Mouse (Mus musculus) stomach, embryonic 15.5 days (tissue): ENCODE data around the gene Enpp6. TPM values are rescaled to one million over a fixed set of nuclear protein-coding genes. Genes with fewer than 3 reads are reported as not detected.
"Not testable (repeated sequence)": the region's sequence is repeated elsewhere in the genome, so short reads cannot be mapped to it uniquely, and the experiment has no call there.

Experiments
- ATAC-seq: fragments of 200-750 bp; cut with Nextera tagmentation; 2 replicates; pipeline ENCODE4 v1.8.0; 2017; ENCODE audit warnings: low read depth, moderate number of reproducible peaks, moderate TSS enrichment; ENCODE audit not compliant: insufficient read depth, low FRiP score
- H3K27ac ChIP-seq: fragments of 300-500 bp; sonication (generic); 2 replicates; pipeline ENCODE4 v1.5.1; 2015; ENCODE audit warnings: mild to moderate bottlenecking, inconsistent platforms
- H3K27me3 ChIP-seq: fragments of 300-500 bp; sonication (generic); replicated peaks from 2 replicates; pipeline ENCODE4 v1.6.1; 2015; ENCODE audit warnings: inconsistent platforms
- H3K36me3 ChIP-seq: fragments of 300-500 bp; sonication (generic); 2 replicates; pipeline ENCODE4 v1.6.1; 2015; ENCODE audit warnings: inconsistent platforms
- H3K4me1 ChIP-seq: fragments of 300-500 bp; sonication (generic); 2 replicates; pipeline ENCODE4 v1.6.1; 2015; ENCODE audit warnings: inconsistent platforms
- H3K4me2 ChIP-seq: fragments of 300-500 bp; sonication (generic); 2 replicates; pipeline ENCODE4 v1.6.1; 2015; ENCODE audit warnings: mild to moderate bottlenecking, inconsistent platforms
- H3K4me3 ChIP-seq: fragments of 300-500 bp; sonication (generic); replicated peaks from 2 replicates; pipeline ENCODE4 v1.5.1; 2015; ENCODE audit warnings: inconsistent platforms
- H3K9ac ChIP-seq: fragments of 300-500 bp; sonication (generic); 2 replicates; pipeline ENCODE4 v1.6.1; 2015; ENCODE audit warnings: inconsistent platforms
- H3K9me3 ChIP-seq: fragments of 300-500 bp; sonication (generic); 2 replicates; pipeline ENCODE4 v1.6.1; 2016; ENCODE audit warnings: inconsistent platforms
- WGBS: fragments of 180-500 bp; shearing (Covaris S2); methylation state at CpG from one replicate; pipeline ENCODE4 v1.1.7; 2015; 5-methylcytosine and 5-hydroxymethylcytosine counted together
- polyA plus RNA-seq: library from polyadenylated mRNA; unstranded; fragments of >200 nt; fragmentation: Nextera tagmentation; extraction: Ambion mirVana; gene quantifications from 2 replicates; pipeline ENCODE4 v1.2.1, GENCODE M21; 2015

Enpp6 gene
- polyA plus RNA-seq, 1 experiment from 2014 or later: 0.77 TPM

- H3K4me3 ChIP-seq: no peak overlapping the region
- no peaks in the 10 kb centered on the region for H3K27me3 ChIP-seq
- no peaks in the 10 kb centered on the region for H3K9me3 ChIP-seq
- H3K36me3 ChIP-seq: no peaks in the 10 kb centered on the region
- 70% methylated on average over 13 of the region's 13 CpGs for WGBS
- H3K27ac ChIP-seq: no peak overlapping the region
- ATAC-seq: no peak
- no peak overlapping the region for H3K9ac ChIP-seq
- H3K4me2 ChIP-seq: no peak overlapping the region
- no peaks in the 10 kb centered on the region for H3K4me1 ChIP-seq
Measured at GRCm38 (mm10) chr8:47008220-47008773, 21.6 kb downstream of the Enpp6 start.

- Histone ChIP-seq H3K4me2 (no peak overlapping the region), H3K27me3 (peaks cover 4% of the 10 kb centered on the region; the same call in 1 of the 2 replicates), H3K36me3 (no peaks in the 10 kb centered on the region), H3K4me1 (0 out of 2 replicates have a peak, but pooled peaks cover 2% of the 10 kb centered on the region), H3K9me3 (no peaks in the 10 kb centered on the region), H3K27ac (no peak overlapping the region), H3K4me3 (no peak overlapping the region), H3K9ac (no peak overlapping the region)
- ATAC-seq: no peak
- 38% methylated on average over 13 of the region's 13 CpGs for WGBS
Measured at GRCm38 (mm10) chr8:47016268-47016946, 29.7 kb downstream of the Enpp6 start.

GRCm38 (mm10) chr8:47021135-47021555, 34.5 kb downstream of the Enpp6 start:
- no peak overlapping the region for H3K4me2 ChIP-seq
- 32% methylated on average over 8 of the region's 8 CpGs for WGBS
- ATAC-seq: peak; percentile 66; the same call in 1 of the 2 replicates
- H3K27me3 ChIP-seq: 0 out of 2 replicates have a peak, but pooled peaks cover 4% of the 10 kb centered on the region
- no peaks in the 10 kb centered on the region for H3K36me3 ChIP-seq
- peak overlapping the region; percentile 58; the same call in 1 of the 2 replicates for H3K27ac ChIP-seq
- no peak overlapping the region for H3K9ac ChIP-seq
- H3K4me3 ChIP-seq: no peak overlapping the region
- H3K9me3 ChIP-seq: no peaks in the 10 kb centered on the region
- 0 out of 2 replicates have a peak, but pooled peaks cover 4% of the 10 kb centered on the region for H3K4me1 ChIP-seq

DNA sequence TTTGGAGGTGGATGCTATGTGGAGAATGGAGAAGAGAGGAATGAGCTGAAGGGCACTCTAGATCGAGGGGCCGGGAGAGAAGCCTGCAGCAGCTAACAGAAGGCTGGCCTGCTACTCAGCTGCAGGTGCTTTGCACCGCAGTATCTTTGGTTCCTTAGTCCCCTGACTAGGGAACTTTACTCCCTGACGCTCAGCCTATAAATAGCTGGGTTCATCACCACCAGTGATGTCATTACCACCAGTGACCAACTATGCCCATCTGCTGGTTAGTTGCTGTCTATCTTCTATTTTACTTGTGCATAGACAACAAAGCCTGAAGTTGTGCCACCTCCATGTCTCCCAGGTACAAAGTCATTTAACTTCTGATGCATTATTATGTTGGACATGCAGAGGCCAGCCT, 37.9 kb downstream of the Enpp6 start:
- no peak overlapping the region for H3K9ac ChIP-seq
- WGBS: 84% methylated on average over 4 of the region's 4 CpGs
- H3K9me3 ChIP-seq: no peaks in the 10 kb centered on the region
- no peak overlapping the region for H3K4me2 ChIP-seq
- no peak for ATAC-seq
- 0 out of 2 replicates have a peak, but pooled peaks cover 4% of the 10 kb centered on the region for H3K4me1 ChIP-seq
- H3K36me3 ChIP-seq: no peaks in the 10 kb centered on the region
- H3K27ac ChIP-seq: no peak overlapping the region
- H3K4me3 ChIP-seq: no peak overlapping the region
- no peaks in the 10 kb centered on the region for H3K27me3 ChIP-seq

DNA sequence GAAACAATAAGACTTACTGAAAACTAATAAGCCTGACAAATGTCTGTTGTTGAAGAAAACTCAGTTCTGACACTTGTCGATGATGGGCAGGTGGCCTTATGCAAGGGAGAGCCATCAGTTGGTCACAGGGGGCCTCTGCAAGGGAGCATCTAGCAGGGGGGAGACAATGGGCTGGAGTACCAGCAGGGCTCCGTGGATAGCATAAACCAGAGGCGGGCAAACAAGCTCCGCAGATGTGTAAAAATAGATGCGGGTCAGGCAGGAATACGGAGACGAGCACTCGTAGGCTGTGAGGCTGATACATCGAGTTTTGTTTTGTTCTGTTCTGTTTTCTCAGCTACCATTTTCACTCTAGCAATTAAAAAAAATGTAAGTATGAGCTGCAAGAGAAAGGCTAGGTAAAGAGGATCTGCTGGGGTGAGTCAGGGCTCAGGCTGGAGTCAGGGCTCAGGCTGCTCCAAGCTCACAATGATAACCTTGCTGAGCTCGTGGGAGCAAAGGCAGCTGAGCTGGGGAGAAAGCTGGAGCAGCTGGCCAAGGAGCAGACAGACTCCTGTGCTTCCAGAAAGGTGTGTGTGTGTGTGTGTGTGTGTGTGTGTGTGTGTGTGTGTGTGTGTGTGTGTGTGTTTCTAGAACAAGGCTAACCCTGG, 40.3 kb downstream of the Enpp6 start:
- H3K4me2 ChIP-seq: no peak overlapping the region
- no peak overlapping the region for H3K4me3 ChIP-seq
- no peak overlapping the region for H3K27ac ChIP-seq
- H3K9ac ChIP-seq: no peak overlapping the region
- H3K4me1 ChIP-seq: no peaks in the 10 kb centered on the region
- no peak for ATAC-seq
- H3K27me3 ChIP-seq: no peaks in the 10 kb centered on the region
- no peaks in the 10 kb centered on the region for H3K36me3 ChIP-seq
- WGBS: 69% methylated on average over 10 of the region's 10 CpGs
- no peaks in the 10 kb centered on the region for H3K9me3 ChIP-seq

DNA sequence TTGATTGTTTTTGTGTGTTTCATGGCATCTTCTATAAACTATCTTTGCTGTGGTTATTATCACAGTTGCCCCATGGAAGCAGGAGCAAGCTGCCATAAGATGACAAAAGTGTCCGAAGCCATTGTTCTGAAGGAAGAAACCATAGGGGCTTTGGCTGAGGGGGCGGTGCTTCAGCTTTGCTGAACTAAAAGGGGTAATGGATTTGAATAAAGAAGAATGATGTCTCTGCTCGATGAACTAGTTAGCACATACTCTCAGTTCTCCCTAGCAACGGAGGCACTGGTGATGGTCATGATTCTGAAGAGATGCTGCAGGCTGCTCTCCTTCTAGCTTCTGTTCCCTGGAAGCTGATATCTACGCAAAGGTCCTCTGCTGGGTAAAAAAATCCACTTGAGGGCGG, 41.8 kb downstream of the Enpp6 start:
- no peak for ATAC-seq
- WGBS: 69% methylated on average over 6 of the region's 6 CpGs
- no peak overlapping the region for H3K27ac ChIP-seq
- no peaks in the 10 kb centered on the region for H3K27me3 ChIP-seq
- H3K4me1 ChIP-seq: no peaks in the 10 kb centered on the region
- H3K9ac ChIP-seq: no peak overlapping the region
- no peaks in the 10 kb centered on the region for H3K36me3 ChIP-seq
- H3K9me3 ChIP-seq: no peaks in the 10 kb centered on the region
- H3K4me3 ChIP-seq: no peak overlapping the region
- no peak overlapping the region for H3K4me2 ChIP-seq

GRCm38 (mm10) chr8:47030321-47030720, 43.6 kb downstream of the Enpp6 start:
- Histone ChIP-seq H3K36me3 (no peaks in the 10 kb centered on the region), H3K4me3 (no peak overlapping the region), H3K9me3 (no peaks in the 10 kb centered on the region), H3K27me3 (no peaks in the 10 kb centered on the region), H3K4me1 (no peaks in the 10 kb centered on the region), H3K27ac (no peak overlapping the region), H3K9ac (no peak overlapping the region), H3K4me2 (no peak overlapping the region)
- WGBS: 90% methylated on average over 19 of the region's 19 CpGs
- ATAC-seq: no peak

DNA sequence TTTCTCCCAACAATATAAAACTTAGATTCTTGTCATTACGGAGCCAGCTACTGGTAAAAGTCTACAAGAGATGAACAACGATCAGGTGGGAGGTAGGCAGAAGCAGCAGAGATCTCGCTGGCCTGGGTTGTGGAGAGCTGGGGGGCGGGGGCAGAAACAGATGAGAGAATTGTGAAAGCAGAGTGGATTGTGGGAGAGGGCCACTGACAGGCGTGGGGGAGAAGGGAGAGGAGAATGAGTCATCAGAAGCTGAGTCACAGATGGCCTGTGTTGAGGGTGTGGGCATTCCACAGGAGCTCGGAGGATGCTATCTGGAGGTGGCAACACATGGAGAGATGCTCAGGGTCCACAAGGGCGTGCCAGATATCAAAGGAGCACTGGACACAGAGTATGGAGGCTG, 45.4 kb downstream of the Enpp6 start:
- no peak overlapping the region for H3K9ac ChIP-seq
- no peaks in the 10 kb centered on the region for H3K36me3 ChIP-seq
- no peak overlapping the region for H3K4me2 ChIP-seq
- H3K27ac ChIP-seq: no peak overlapping the region
- ATAC-seq: no peak
- no peaks in the 10 kb centered on the region for H3K27me3 ChIP-seq
- H3K4me3 ChIP-seq: no peak overlapping the region
- no peaks in the 10 kb centered on the region for H3K9me3 ChIP-seq
- 77% methylated on average over 7 of the region's 7 CpGs for WGBS
- H3K4me1 ChIP-seq: no peaks in the 10 kb centered on the region

- Histone ChIP-seq H3K4me1 (no peaks in the 10 kb centered on the region), H3K27ac (no peak overlapping the region), H3K4me2 (no peak overlapping the region), H3K36me3 (no peaks in the 10 kb centered on the region), H3K4me3 (no peak overlapping the region), H3K27me3 (no peaks in the 10 kb centered on the region), H3K9ac (no peak overlapping the region), H3K9me3 (no peaks in the 10 kb centered on the region)
- peak; percentile 79; the same call in 1 of the 2 replicates for ATAC-seq
- WGBS: 36% methylated on average over 4 of the region's 4 CpGs
Measured at GRCm38 (mm10) chr8:47033976-47034375, 47.3 kb downstream of the Enpp6 start.

GRCm38 (mm10) chr8:47036501-47036900, 49.8 kb downstream of the Enpp6 start:
- H3K9me3 ChIP-seq: no peaks in the 10 kb centered on the region
- WGBS: 81% methylated on average over 8 of the region's 8 CpGs
- no peaks in the 10 kb centered on the region for H3K36me3 ChIP-seq
- ATAC-seq: no peak
- H3K27ac ChIP-seq: no peak overlapping the region
- H3K4me2 ChIP-seq: no peak overlapping the region
- no peaks in the 10 kb centered on the region for H3K4me1 ChIP-seq
- H3K9ac ChIP-seq: no peak overlapping the region
- no peaks in the 10 kb centered on the region for H3K27me3 ChIP-seq
- H3K4me3 ChIP-seq: no peak overlapping the region

DNA sequence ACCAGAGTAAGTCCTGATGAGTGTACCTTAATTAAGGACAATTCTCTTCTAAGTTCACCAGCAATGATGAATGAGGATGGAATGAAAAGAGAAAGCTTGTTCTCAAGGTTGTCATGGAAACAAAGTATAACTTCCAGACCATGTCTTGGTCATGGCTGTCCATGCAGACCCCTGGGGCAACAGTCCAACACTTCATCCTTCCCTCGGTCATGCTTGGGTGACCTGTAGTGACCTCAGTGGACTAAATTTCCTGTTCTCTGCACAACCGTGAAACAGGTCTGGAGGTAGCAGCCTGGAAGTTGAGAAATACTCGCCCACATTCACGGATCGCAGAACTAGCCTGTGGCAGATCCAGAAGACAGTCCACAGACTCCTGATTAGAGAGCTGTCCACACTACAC, 50.7 kb downstream of the Enpp6 start:
- 72% methylated on average over 5 of the region's 5 CpGs for WGBS
- no peak for ATAC-seq
- no peaks in the 10 kb centered on the region for H3K27me3 ChIP-seq

GRCm38 (mm10) chr8:47040215-47040614, 53.5 kb downstream of the Enpp6 start:
- not testable (repeated sequence) for H3K36me3 ChIP-seq, H3K27ac ChIP-seq, ATAC-seq, H3K27me3 ChIP-seq, H3K9ac ChIP-seq, H3K4me3 ChIP-seq, H3K4me1 ChIP-seq, H3K9me3 ChIP-seq, H3K4me2 ChIP-seq
- WGBS: 93% methylated on average over 4 of the region's 4 CpGs

More for the DNA sequence above, 50.7 kb downstream of the Enpp6 start:
- Histone ChIP-seq H3K4me2 (no peak overlapping the region), H3K9ac (no peak overlapping the region), H3K36me3 (no peaks in the 10 kb centered on the region), H3K4me3 (no peak overlapping the region), H3K4me1 (no peaks in the 10 kb centered on the region), H3K27ac (no peak overlapping the region), H3K9me3 (no peaks in the 10 kb centered on the region)
